Comparison of ENCODE assay signal across 16 mouse cellular contexts in genomic region chr6:144282756-144283155, GRCm38 (mm10).
DNase-seq lines count a peak whose midpoint lies in the region; ATAC-seq lines count a peak whose summit lies in the region.
"Had no signal": no experiment of that assay in that cellular context is flagged by ENCODE, and none has a peak within 500 bp of the region (broad histone marks: within the 10 kb centered on the region; RNA-seq: fewer than 3 reads in every experiment).

No protein-coding gene starts in this region.

- H3K27me3 ChIP-seq in neural tube, embryonic 15.5 days (replicated peaks), result no peaks in the 10 kb centered on the region
- H3K27me3 ChIP-seq: limb, embryonic 12.5 days; midbrain, embryonic 12.5 days had no signal

- no peak for ATAC-seq in neural tube, embryonic 15.5 days (ENCODE audit: low FRiP score)

- H3K4me3 ChIP-seq in neural tube, embryonic 15.5 days (replicated peaks), result no peak overlapping the region
- H3K4me3 ChIP-seq: heart, adult 2 months; limb, embryonic 12.5 days; midbrain, embryonic 12.5 days had no signal

- DNase-seq in heart, adult 11 months, result peak; percentile 79
- DNase-seq in heart, adult 18-20 months, result no peak
- DNase-seq in ZHBTc4 (ENCODE audit: low read depth, low spot score), result peak; percentile 15
- peak; percentile 27 for DNase-seq in cerebellum, adult 8-10 months
- peak; percentile 60 for DNase-seq in left cerebral cortex, postnatal 4 days
- no peak for DNase-seq in gastrocnemius, postnatal 25 days
- no peak for DNase-seq in urinary bladder, postnatal 4 days (ENCODE audit: low spot score in 2 of 2)
- DNase-seq: B cell, adult 2 months; heart, adult 2 months; kidney, adult 11 months; kidney, postnatal 36 days; lung, postnatal 36 days had no signal

- no peak overlapping the region for H3K9ac ChIP-seq in neural tube, embryonic 15.5 days (replicated peaks)
- H3K9ac ChIP-seq: hindbrain, embryonic 14.5 days; limb, embryonic 12.5 days; midbrain, embryonic 12.5 days had no signal

- H3K27ac ChIP-seq in neural tube, embryonic 15.5 days (replicated peaks), result no peak overlapping the region
- H3K27ac ChIP-seq: heart, adult 2 months; hindbrain, embryonic 14.5 days; limb, embryonic 12.5 days; midbrain, embryonic 12.5 days had no signal

- H3K9me3 ChIP-seq in neural tube, embryonic 15.5 days (replicated peaks), result no peaks in the 10 kb centered on the region
- H3K9me3 ChIP-seq: limb, embryonic 12.5 days had no signal

- no peaks in the 10 kb centered on the region for H3K4me1 ChIP-seq in neural tube, embryonic 15.5 days
- H3K4me1 ChIP-seq: midbrain, embryonic 12.5 days had no signal

- H3K36me3 ChIP-seq in neural tube, embryonic 15.5 days, result no peaks in the 10 kb centered on the region
- H3K36me3 ChIP-seq: limb, embryonic 12.5 days; midbrain, embryonic 12.5 days had no signal

- no peak overlapping the region for H3K4me2 ChIP-seq in neural tube, embryonic 15.5 days
- H3K4me2 ChIP-seq: hindbrain, embryonic 14.5 days; limb, embryonic 12.5 days; midbrain, embryonic 12.5 days had no signal

- 83% methylated on average over 12 of the region's 12 CpGs for whole genome bisulfite sequencing in neural tube, embryonic 15.5 days

- intact Hi-C loops in left cerebral cortex, postnatal 4 days (cut with DNase I), result no loop called here

Comparison
In these comparisons a context has a peak if more than half of its experiments do, and no peak if none do; other contexts are left out.
1. DNase-seq: peak in heart, adult 11 months (single experiment), ZHBTc4 (single experiment), cerebellum, adult 8-10 months (single experiment) and left cerebral cortex, postnatal 4 days (single experiment); none in heart, adult 18-20 months (0 of 2), gastrocnemius, postnatal 25 days (single experiment) and urinary bladder, postnatal 4 days (0 of 2).